Mouse (Mus musculus): ENCODE results near the gene Rnf212. TPM values are rescaled to one million over a fixed set of nuclear protein-coding genes. Genes with fewer than 3 reads are reported as not detected.

The Rnf212 gene
- not detected for polyA plus RNA-seq (2017; shearing (Covaris generic))

DNA sequence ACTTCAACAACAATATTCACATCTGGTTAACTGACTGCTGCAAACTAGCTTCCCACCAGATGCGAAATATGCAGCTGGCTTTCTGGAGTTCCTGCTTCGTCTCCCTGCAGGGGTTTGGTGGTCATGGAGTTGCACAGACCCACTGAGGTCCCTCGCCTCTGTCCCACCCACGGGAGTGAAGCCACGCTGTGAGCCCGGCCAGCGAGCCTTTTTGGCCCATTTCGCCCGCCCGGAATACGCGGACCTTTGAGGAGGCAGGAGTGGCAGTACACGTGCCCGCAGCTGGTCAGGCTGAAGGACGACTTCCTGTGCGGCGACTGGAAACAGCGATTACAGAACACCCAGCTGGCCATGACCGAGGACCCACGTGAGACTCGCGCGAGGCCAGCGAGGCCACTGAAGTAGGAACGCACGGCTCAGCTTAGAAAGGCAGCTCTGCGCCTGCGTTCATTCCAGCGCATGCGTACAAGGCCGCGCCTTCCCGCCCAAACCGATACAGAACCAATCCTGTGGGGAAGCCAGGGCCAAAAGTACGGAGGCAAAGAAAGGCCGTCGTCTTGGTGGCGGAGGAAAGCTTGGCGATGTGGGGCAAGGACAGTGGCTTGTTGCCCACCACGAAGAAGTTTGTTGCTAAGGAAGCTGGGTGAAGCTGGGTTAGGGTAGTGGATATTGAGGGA lies at the start of gene Rnf212:
TSS of gene Rnf212 (minus strand) at position 353 of the 677 bp plus-strand sequence.

DNA sequence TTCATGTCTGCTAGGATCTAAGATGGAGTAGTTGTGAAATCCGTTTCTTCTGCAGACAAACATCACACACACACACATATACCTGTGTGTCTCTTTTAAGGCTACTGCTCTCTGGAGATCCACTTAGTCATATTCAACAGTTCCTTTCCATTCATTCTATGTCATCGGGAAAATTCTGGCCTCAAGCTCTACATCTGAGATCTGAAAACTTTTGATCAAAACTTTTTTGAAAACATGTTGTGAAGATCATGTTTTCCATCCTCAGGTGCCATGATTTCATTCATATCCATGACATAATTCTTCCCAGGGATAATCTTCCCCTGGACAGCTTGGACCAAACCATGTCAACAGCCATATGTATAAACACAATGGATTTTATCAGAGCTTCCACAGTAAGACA lies 34.0 kb upstream of the Rnf212 start, which contains the start of gene Vmn2r8:
TSS of gene Vmn2r8 (minus strand) at position 101 of the 400 bp plus-strand sequence.

DNA sequence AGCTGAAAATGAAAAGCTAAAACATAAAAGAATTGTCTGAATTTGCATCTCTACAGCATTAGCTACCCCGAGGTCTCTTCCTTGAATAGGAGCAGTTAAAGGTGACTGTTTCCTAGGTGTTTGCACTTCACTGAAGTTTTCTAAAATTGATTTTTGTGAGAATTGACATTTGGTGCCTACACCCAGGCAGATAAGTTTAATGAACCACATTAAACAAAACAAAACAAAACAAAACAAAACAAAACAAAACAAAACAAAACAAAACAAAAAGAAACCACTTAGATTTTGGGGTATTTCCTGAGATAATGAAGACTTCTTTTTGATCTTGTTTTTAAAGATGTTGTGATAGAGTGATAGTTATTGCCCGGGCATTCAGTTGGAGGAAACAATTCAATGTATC lies 20.5 kb upstream of the Rnf212 start, which contains the start of gene Tmed11:
TSS of gene Tmed11 (minus strand) at position 101 of the 400 bp plus-strand sequence.

DNA sequence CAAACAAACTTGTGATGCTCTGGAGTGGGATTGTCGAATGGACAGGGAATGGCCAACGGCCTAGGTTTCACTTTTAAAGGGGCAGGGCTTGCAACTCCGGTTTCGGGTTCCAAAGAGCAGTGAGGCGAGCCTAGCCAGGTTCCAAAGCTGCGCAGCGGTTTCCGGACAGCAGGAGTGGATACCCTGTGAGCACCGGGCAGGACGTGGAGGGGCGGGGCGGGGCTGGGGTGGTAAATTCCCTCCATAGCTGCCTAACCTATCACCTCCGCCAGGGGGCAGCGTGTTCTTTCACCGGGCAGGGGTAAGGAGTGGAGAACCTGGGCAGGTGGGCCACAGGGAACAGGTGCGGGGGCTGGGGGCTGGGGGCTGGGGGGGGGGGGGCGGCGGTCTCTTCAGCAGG lies 82.5 kb downstream of the Rnf212 start, which contains the start of gene Fgfrl1:
TSS of gene Fgfrl1 (plus strand) at position 112 of the 400 bp plus-strand sequence.

Other genes starting within 250 kb of the Rnf212 start
- gene Cplx1, start 225.0 kb downstream of the Rnf212 start, polyA plus RNA-seq (2017; shearing (Covaris generic)): not detected
- gene Gak, start 145.2 kb downstream of the Rnf212 start, polyA plus RNA-seq (2017; shearing (Covaris generic)): 164 TPM
- 52.3 TPM for gene Tmem175, start 145.2 kb downstream of the Rnf212 start, polyA plus RNA-seq (2017; shearing (Covaris generic))
- 56.8 TPM for gene Idua, start 114.7 kb downstream of the Rnf212 start, polyA plus RNA-seq (2017; shearing (Covaris generic))
- 23.2 TPM for gene Dgkq, start 105.3 kb downstream of the Rnf212 start, polyA plus RNA-seq (2017; shearing (Covaris generic))
- gene Slc26a1, start 99.4 kb downstream of the Rnf212 start, polyA plus RNA-seq (2017; shearing (Covaris generic)): 0.10 TPM
- gene Fgfrl1, start 82.6 kb downstream of the Rnf212 start, polyA plus RNA-seq (2017; shearing (Covaris generic)): not detected
- gene Tmed11, start 20.4 kb upstream of the Rnf212 start, polyA plus RNA-seq (2017; shearing (Covaris generic)): not detected
- not detected for gene Vmn2r8, start 33.9 kb upstream of the Rnf212 start, polyA plus RNA-seq (2017; shearing (Covaris generic))
- gene Vmn2r9, start 77.6 kb upstream of the Rnf212 start, polyA plus RNA-seq (2017; shearing (Covaris generic)): not detected
- gene Vmn2r10, start 231.5 kb upstream of the Rnf212 start, polyA plus RNA-seq (2017; shearing (Covaris generic)): not detected